Mouse (Mus musculus) lung, embryonic 15.5 days (tissue): ENCODE results near the gene Homer2. TPM values are rescaled to one million over a fixed set of nuclear protein-coding genes. Genes with fewer than 3 reads are reported as not detected.

ENCODE experiments used
- polyA plus RNA-seq: library from polyadenylated mRNA; unstranded; fragments of >200 nt; fragmentation: Nextera tagmentation; extraction: Ambion mirVana; gene quantifications from 2 replicates; pipeline ENCODE4 v1.2.1, GENCODE M21; 2015

The Homer2 gene
- polyA plus RNA-seq, 1 experiment from 2014 or later, result 41.1 TPM

Other genes starting within 250 kb of the Homer2 start
- gene Ap3b2, start 213.6 kb downstream of the Homer2 start, polyA plus RNA-seq, result 0.55 and 0.98 TPM in 2 replicates
- gene BC048679, start 209.2 kb downstream of the Homer2 start, polyA plus RNA-seq, result not detected in 2 replicates
- 1.6 and 1.8 TPM in 2 replicates for gene Fsd2, start 140.6 kb downstream of the Homer2 start, polyA plus RNA-seq
- gene Whamm, start 136.3 kb downstream of the Homer2 start, polyA plus RNA-seq, result 4.9 and 5.6 TPM in 2 replicates
- gene Ramac, start 55.4 kb upstream of the Homer2 start, polyA plus RNA-seq, result 134 and 139 TPM in 2 replicates
- 50.2 and 52.7 TPM in 2 replicates for gene 3110040N11Rik, start 82.0 kb upstream of the Homer2 start, polyA plus RNA-seq
- 64.6 and 68.4 TPM in 2 replicates for gene Btbd1, start 121.9 kb upstream of the Homer2 start, polyA plus RNA-seq
- gene Gm10160, start 148.3 kb upstream of the Homer2 start, polyA plus RNA-seq, result not detected in 2 replicates
- gene Tm6sf1, start 151.5 kb upstream of the Homer2 start, polyA plus RNA-seq, result 14.7 and 18.0 TPM in 2 replicates
- gene Hdgfl3, start 226.9 kb upstream of the Homer2 start, polyA plus RNA-seq, result 8.7 and 9.1 TPM in 2 replicates